Comparison of ENCODE assay signal across 9 mouse cellular contexts in genomic region chr1:133825543-133825942, GRCm38 (mm10). TPM values are rescaled to one million over a fixed set of nuclear protein-coding genes. Genes with fewer than 3 reads are reported as not detected.
DNase-seq lines count a peak whose midpoint lies in the region; ATAC-seq and TF ChIP-seq lines count a peak whose summit lies in the region.
"Had no signal": no experiment of that assay in that cellular context is flagged by ENCODE, and none has a peak within 500 bp of the region (broad histone marks: within the 10 kb centered on the region; RNA-seq: fewer than 3 reads in every experiment).

No protein-coding gene starts in this region.

- ATAC-seq in kidney, embryonic 16.5 days (ENCODE audit: low FRiP score, low TSS enrichment): peak; percentile 83
- peak; percentile 30 to 46; a peak in 2 of 4 replicates for ATAC-seq in hematopoietic stem cell, adult 5-6 weeks (replicated peaks in 1 of 2; ENCODE audit: insufficient read depth in 1 of 2, low FRiP score in 2 of 2, low TSS enrichment in 1 of 2, low read depth in 1 of 2, poor library complexity in 2 of 2, severe bottlenecking in 2 of 2)

- DNase-seq in kidney, postnatal 25 days: no peak
- peak; percentile 69 for DNase-seq in midbrain, embryonic 10.5 days (ENCODE audit: low spot score)
- DNase-seq in right cerebral cortex, adult 2 months (ENCODE audit: low spot score in 2 of 2): no peak
- no peak for DNase-seq in layer of hippocampus, adult 18-20 months (ENCODE audit: low spot score in 2 of 2)
- no peak for DNase-seq in heart, postnatal 4 days

- no peak for TF ChIP-seq CTCF in bone marrow, adult 2 months (IDR thresholded peaks at IDR 0.05; ENCODE audit: control insufficient read depth, insufficient read depth, low read length)

- peak overlapping the region; percentile 80 for H3K27ac ChIP-seq in kidney, embryonic 16.5 days (ENCODE audit: low read length)
- peak overlapping the region; percentile 70 for H3K27ac ChIP-seq in bone marrow, adult 2 months (ENCODE audit: control insufficient read depth, insufficient read depth, low read depth, low read length, poor library complexity)
- peak overlapping the region; percentile 82 for H3K27ac ChIP-seq in midbrain, embryonic 10.5 days (replicated peaks)

- H3K27me3 ChIP-seq in kidney, embryonic 16.5 days (ENCODE audit: insufficient read depth, low read length): 0 out of 2 replicates have a peak, but pooled peaks cover 3% of the 10 kb centered on the region
- H3K27me3 ChIP-seq in midbrain, embryonic 10.5 days (ENCODE audit: low read depth, poor library complexity, severe bottlenecking): peaks cover 7% of the 10 kb centered on the region

- no peak overlapping the region for H3K4me2 ChIP-seq in kidney, embryonic 16.5 days (replicated peaks; ENCODE audit: low read depth, low read length)

- TF ChIP-seq POLR2A in bone marrow, adult 2 months (IDR thresholded peaks at IDR 0.05; ENCODE audit: borderline replicate concordance, control insufficient read depth, low read depth, low read length): no peak

- H3K9me3 ChIP-seq in kidney, embryonic 16.5 days (ENCODE audit: low read length): no peaks in the 10 kb centered on the region
- H3K9me3 ChIP-seq in midbrain, embryonic 10.5 days (replicated peaks): no peaks in the 10 kb centered on the region

- peaks cover 29% of the 10 kb centered on the region for H3K4me1 ChIP-seq in kidney, embryonic 16.5 days (ENCODE audit: insufficient read depth, low read length)
- peaks cover 7% of the 10 kb centered on the region; the same call in 1 of the 2 replicates for H3K4me1 ChIP-seq in bone marrow, adult 2 months (ENCODE audit: control insufficient read depth, insufficient read depth, low read length)
- peaks cover 51% of the 10 kb centered on the region for H3K4me1 ChIP-seq in midbrain, embryonic 10.5 days

- peak overlapping the region; percentile 54 for H3K9ac ChIP-seq in kidney, embryonic 16.5 days (replicated peaks; ENCODE audit: low read length)

- H3K4me3 ChIP-seq in kidney, embryonic 16.5 days (ENCODE audit: low read length): no peak overlapping the region
- no peak overlapping the region for H3K4me3 ChIP-seq in bone marrow, adult 2 months (replicated peaks; ENCODE audit: control insufficient read depth, low read depth, low read length)
- no peak overlapping the region for H3K4me3 ChIP-seq in midbrain, embryonic 10.5 days
- H3K4me3 ChIP-seq: megakaryocyte, embryonic 14.5 days had no signal

- WGBS in kidney, embryonic 16.5 days: 24% methylated on average over 8 of the region's 8 CpGs
- 70% methylated on average over 8 of the region's 8 CpGs for WGBS in bone marrow, adult 2 months
- 9% methylated on average over 8 of the region's 8 CpGs for WGBS in midbrain, embryonic 10.5 days

- H3K36me3 ChIP-seq in kidney, embryonic 16.5 days (ENCODE audit: insufficient read depth, low read length): no peaks in the 10 kb centered on the region
- no peaks in the 10 kb centered on the region for H3K36me3 ChIP-seq in midbrain, embryonic 10.5 days

RNA-seq across cellular contexts. Expression of gene Atp2b4, which starts 24.7 kb away (rescaled TPM):
- 7.6 and 8.2 TPM in 2 replicates for polyA plus RNA-seq in kidney, embryonic 16.5 days (2015; fragmentation: Nextera tagmentation; extraction: Ambion mirVana)
- polyA plus RNA-seq in bone marrow, adult 2 months (2011; ENCODE audit: insufficient read depth, insufficient read length, low replicate concordance, missing spikeins): 37.6 and 43.7 TPM in 2 replicates
- 82.1 and 116 TPM in 2 replicates for total RNA-seq in hematopoietic stem cell, adult 5-6 weeks (2017)
- 3.0 and 5.7 TPM in 2 replicates for polyA plus RNA-seq in midbrain, embryonic 10.5 days (2016; fragmentation: Nextera tagmentation; extraction: Ambion mirVana)
- 100 to 1,000 TPM in 1 of 2 experiments, 10 to 100 TPM in 1; 70.4 to 100 TPM for total RNA-seq in layer of hippocampus, adult 18-20 months (2021)
- total RNA-seq in heart, postnatal 4 days (2021): 10 to 100 TPM; 32.4 to 37.4 TPM
